Mouse (Mus musculus) ovary, adult 10 weeks (tissue): ENCODE measurements around the gene Dop1b. TPM values are rescaled to one million over a fixed set of nuclear protein-coding genes. Genes with fewer than 3 reads are reported as not detected.

ENCODE experiments used
- polyA plus RNA-seq: library from polyadenylated mRNA; stranded (reverse); fragments of 350-450 nt; fragmentation: Illumina TruSeq; extraction: RNeasy Lipid Tissue Mini Kit (QIAGEN cat#74804); gene quantifications from one replicate; pipeline ENCODE4 v1.2.3, GENCODE M21; 2014

Dop1b gene
- polyA plus RNA-seq: 6.1 TPM

GRCm38 (mm10) chr16:93711411-93712188, at the start of gene Dop1b:
Gene Dop1b (plus strand): TSS chr16:93711904.

GRCm38 (mm10) chr16:93682689-93683507, 28.8 kb upstream of the Dop1b start, which contains the start of gene Cbr3:
Gene Cbr3 (plus strand): TSS chr16:93683215.

GRCm38 (mm10) chr16:93831627-93832395, 120.1 kb downstream of the Dop1b start, which contains the start of gene Morc3:
Gene Morc3 (plus strand): TSS chr16:93832121.

Other genes starting within 250 kb of the Dop1b start
- gene Setd4, start 107.8 kb upstream of the Dop1b start, polyA plus RNA-seq: 1.2 TPM
- gene Cbr1, start 106.1 kb upstream of the Dop1b start, polyA plus RNA-seq: 7.2 TPM
- not detected for gene Gm5678, start 83.8 kb upstream of the Dop1b start, polyA plus RNA-seq
- gene Cbr3, start 28.7 kb upstream of the Dop1b start, polyA plus RNA-seq: 1.9 TPM
- gene Morc3, start 120.2 kb downstream of the Dop1b start, polyA plus RNA-seq: 175 TPM
- 4.7 TPM for gene Chaf1b, start 172.0 kb downstream of the Dop1b start, polyA plus RNA-seq